Mouse (Mus musculus) adrenal gland, adult 18-20 months (tissue): ENCODE results near the gene Gm4353. TPM values are rescaled to one million over a fixed set of nuclear protein-coding genes. Genes with fewer than 3 reads are reported as not detected.
"Not testable (repeated sequence)": the region's sequence is repeated elsewhere in the genome, so short reads cannot be mapped to it uniquely, and the experiment has no call there.

ENCODE experiments used
- DNase-seq, 2 experiments: peaks; one replicate each; pipeline ENCODE4 v3.0.0; 2021 to 2022; ENCODE audit warnings: low spot score in 2 of 2
- long read RNA-seq, 2 experiments: library from polyadenylated mRNA; stranded (forward); transcript quantifications; one replicate each; pipeline ENCODE4 v2.0.0; 2021
- total RNA-seq, 2 experiments: library from RNA; stranded (reverse); gene quantifications; 1 replicate in 1 of 2; 2 replicates in 1 of 2; pipeline ENCODE4 v1.2.3; 2021

Gene Gm4353
- total RNA-seq, result 1 to 10 TPM; 3.9 to 4.9 TPM
- long read RNA-seq, experiment 1, result 0 reads
- long read RNA-seq, experiment 2, result 0 reads

- not testable (repeated sequence) for DNase-seq
Measured at GRCm38 (mm10) chr7:116084366-116084765, at the start of gene Gm4353. Gm4353 (minus strand) TSS chr7:116084635.

DNA sequence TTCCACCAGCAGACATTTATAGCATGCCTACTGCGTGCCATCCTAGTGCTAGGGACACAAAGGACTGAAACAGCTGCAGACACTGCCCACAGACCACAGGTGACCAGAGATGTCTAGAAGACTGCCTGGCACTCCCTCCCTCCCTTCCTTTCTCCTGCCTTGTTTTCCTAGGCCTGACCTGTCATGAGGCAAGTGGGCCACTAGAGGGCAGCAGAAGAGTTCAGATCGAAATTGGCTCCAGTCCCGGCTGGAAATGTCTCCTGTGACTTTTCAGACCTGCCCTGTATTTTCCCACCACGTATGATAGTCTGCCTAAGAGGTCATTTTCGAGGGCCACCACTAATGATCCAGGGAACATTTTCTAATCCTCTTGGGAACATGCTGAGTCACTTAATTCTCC, 47.6 kb upstream of the Gm4353 start:
- DNase-seq, result peak; percentile 74 to 77

DNA sequence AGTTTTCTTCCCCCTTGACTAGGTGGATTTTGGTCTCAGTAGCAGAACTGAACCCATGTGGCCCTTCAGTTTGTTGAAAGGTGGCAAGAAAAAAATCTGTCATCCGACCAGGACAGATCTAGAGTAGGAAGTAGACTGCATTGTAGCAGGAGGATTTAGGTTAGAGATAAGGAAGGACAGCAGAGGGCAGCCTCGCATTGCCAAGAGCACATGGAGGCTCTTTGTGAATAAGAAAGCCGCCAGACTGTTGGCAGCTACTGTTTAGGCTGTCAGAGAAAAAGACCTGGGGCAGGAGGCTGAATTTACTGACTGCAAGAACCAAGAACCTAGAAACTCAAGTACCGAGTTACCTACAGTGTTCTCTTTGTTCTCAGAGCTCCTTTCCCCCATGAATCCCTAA, 47.0 kb upstream of the Gm4353 start:
- no peak for DNase-seq

DNA sequence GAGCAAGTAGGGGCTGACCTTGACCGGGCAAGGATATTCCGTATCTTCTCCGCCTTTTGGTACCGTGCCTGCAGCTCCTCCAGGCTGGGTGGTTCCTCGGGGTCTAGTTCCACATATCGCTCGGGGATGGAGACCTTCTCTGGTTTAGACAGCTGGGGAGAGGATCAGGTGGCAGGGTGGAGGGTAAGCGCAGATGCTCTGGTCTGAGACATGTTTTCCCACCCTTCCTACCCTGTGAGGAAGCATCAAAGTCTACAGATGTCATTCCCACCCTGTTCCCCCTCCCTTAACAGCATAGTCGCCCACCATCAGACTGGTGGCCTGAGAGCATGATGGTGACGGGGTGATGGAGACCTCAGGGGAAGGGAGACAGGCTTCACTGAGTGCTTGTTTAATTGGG, 44.9 kb upstream of the Gm4353 start:
- no peak for DNase-seq

- DNase-seq, result no peak
Measured at GRCm38 (mm10) chr7:116128286-116128685, 43.9 kb upstream of the Gm4353 start.

DNA sequence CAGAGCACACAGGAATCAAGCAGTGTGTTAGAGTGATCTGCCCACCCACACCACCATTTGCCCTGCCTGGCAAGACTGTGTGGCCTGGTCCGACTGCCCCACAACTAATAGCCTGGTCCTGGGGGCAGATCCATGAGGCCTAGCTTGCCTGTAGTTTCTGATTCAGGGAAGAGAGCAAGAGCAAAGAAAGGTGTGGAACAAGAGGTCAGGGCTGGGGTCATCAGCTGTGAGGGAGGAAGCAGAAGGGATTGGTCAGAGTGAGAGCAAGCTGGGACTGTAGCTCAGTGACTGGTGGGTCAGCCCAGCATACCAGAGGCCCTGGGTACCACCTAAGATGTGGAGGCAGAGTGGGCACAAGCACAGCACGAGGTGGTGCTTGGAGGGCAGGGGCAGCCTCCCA, 42.6 kb upstream of the Gm4353 start:
- no peak for DNase-seq

DNA sequence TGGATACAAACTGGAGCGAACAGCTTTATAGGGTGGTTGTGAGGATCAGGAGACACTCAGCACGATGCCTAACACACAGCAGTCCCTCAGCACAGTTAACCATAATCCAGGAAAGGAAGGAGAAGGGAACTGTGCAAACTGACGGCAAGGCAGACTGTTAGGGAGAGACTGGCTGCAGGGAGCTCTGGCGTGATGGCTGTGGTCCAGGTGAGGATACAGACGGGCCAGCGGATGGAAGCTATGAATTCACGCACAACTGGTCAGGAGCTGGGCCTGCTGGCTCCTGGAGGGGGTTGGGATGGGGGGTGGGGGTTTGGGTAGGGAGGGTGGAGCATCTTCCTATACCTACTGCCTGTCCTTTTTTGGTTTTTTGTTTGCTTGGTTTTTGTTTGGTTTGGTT, 41.2 kb upstream of the Gm4353 start:
- DNase-seq, result no peak

DNA sequence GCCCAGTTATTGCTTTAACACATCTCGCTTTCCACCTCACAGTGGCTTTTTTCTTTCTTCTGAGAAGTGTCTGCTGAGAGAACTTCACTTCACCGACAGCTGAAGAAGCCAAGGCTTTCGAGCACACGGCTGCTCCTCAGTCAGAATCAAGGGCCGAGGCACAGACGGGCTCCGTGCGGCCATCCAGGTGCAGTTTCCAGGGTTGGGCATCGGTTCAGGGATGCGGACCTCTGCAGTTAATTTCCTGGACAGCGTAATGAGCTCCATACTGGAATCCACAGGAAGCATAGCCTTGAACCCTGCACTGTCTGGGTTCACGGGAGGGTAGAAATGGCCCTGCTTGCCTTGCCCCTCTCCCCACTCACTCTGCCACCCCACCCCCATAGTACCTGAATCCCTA, 39.6 kb upstream of the Gm4353 start:
- no peak for DNase-seq

- no peak for DNase-seq
Measured at GRCm38 (mm10) chr7:116123597-116123985, 39.2 kb upstream of the Gm4353 start.

- no peak for DNase-seq
Measured at GRCm38 (mm10) chr7:116122981-116123596, 38.7 kb upstream of the Gm4353 start.

GRCm38 (mm10) chr7:116121202-116121601, 36.8 kb upstream of the Gm4353 start:
- DNase-seq, result no peak

GRCm38 (mm10) chr7:116120737-116121136, 36.3 kb upstream of the Gm4353 start:
- DNase-seq, result no peak

DNA sequence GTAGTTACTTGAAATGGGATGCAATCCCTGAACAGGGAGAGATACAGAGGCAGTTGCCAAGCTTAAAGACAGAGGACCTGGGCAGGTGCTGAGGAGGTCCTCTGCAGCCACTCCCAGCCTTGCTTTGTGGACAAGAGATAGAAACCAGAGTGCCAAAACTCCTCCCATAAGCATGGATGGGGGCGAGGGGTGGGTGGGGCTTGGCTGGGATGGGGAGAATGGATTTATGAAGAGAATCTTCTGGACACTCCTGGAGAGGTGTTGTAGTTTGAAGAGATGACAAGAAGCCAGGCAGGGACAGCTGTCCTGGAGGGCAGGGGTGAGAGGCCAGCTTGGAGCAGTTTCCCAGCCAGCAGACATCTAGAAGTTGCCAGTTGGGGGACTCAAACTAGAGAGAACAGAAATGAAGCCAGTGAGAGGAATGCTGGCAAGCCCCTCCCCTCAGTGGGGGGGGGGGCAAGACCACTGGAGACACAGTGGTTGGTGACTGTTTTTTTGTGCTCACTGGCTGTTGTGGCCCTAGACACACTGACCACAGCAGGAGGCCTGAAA, 34.9 kb upstream of the Gm4353 start:
- DNase-seq, result no peak

DNA sequence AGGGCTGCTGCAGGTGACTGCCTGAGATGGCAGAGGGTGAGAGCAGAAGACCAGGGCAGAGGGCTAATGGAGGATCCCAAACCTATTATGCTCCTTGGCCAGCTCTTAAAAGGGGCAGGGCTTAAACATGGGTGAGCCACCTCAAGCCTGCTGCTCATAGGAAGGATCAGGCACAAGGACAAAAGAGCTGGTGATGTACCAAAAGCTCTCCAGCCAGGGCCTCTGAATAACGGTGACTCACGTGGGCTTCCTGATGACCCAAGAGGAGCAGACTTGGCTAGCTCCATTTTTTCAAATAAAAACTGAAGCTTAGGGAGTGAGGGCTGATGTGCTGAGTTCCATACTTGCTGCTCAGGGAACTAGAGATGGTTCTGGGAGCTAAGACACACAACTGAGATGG, 31.6 kb upstream of the Gm4353 start:
- peak in 1 of 2 experiments; percentile 24 for DNase-seq

GRCm38 (mm10) chr7:116115216-116115930, 30.9 kb upstream of the Gm4353 start:
- DNase-seq, result peak in 1 of 2 experiments; percentile 25

DNA sequence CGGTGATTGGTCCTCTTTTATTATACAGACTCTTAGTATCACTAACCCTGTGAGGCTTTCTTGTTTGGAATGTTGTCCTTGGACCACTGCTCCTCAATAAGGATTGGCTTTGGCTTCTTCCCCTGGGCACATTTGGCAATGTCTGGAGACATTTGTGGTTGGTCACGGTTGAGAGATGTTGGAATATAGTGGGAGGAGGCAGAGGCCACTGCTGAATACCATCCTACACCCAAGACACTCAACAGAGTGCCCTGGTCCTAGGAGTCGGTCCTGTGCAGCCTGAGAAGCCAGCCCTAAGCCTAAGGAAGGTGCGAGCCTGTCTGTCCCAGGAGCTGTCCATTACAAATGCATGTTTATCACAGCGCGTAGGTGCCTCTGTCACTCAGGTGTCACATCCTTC, 27.1 kb upstream of the Gm4353 start:
- no peak for DNase-seq

DNA sequence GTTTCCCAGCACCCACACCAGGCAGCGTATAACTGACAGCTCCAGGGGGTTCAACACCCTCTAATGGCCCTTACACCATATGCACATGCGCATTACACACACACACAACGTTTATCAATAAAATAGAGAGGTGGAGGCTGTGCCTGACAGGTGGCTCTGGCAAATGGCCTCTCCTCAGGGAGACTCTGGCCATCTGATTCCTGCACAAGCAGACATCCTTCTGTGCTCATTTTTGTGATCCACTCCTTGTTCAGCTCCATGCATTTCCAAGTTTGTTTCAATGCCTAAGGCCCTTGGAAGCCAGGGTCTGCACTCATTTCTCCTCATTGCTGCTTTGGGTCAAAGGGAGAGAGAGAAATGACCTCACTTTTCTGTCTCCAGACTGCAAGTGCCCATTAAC, 26.2 kb upstream of the Gm4353 start:
- DNase-seq, result no peak

DNA sequence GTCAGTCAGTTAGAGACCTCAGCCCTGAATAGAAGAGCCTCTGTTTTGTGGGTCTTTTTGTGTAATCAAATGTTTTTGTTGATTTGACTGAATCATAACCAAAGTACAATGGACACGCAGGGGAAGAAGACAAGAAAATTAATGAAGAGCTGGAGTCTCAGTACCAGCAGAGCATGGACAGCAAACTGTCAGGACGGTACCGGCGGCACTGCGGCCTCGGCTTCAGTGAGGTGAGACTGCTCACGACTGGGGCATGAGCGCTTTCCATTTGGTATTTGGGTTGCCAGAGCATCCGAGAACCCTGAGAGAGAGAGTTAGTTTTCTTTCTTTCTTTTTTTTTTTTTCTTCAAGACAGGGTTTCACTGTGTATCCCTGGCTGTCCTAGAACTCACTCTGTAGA, 18.7 kb upstream of the Gm4353 start:
- DNase-seq, result no peak

DNA sequence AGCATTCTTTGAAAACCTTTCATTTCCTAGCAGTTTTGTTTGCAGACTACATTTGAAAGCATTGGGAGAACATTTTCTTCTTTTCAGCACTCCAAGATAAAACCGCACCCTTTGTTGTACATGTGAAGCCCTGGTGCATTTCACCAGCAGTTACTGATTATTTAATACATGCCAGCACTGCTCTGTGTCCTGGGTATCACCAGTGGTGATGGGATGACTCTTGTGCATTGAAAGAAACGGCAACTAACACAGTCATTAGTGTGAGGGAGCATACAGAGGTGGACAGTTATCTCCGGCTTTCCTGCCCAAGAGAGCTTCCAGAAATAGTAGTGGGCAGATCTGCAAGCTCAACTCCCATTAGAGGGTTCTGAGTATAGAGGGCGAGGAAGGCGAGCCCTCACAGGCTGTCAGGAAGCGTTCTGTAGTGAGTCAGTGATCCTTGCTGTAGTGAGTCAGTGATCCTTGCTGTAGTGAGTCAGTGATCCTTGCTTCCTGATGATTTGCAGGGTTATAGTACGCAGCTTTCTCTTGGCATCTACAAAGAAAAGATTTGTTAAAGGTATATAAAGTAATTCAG, 15.6 kb upstream of the Gm4353 start:
- peak in 1 of 2 experiments; percentile 42 for DNase-seq

GRCm38 (mm10) chr7:116093466-116093850, 9.0 kb upstream of the Gm4353 start:
- DNase-seq, result no peak

- peak; percentile 84 to 90 for DNase-seq
Measured at GRCm38 (mm10) chr7:116092710-116093465, 8.5 kb upstream of the Gm4353 start.
